Mouse (Mus musculus): Measurements from ENCODE around the gene Igsf23.

DNA sequence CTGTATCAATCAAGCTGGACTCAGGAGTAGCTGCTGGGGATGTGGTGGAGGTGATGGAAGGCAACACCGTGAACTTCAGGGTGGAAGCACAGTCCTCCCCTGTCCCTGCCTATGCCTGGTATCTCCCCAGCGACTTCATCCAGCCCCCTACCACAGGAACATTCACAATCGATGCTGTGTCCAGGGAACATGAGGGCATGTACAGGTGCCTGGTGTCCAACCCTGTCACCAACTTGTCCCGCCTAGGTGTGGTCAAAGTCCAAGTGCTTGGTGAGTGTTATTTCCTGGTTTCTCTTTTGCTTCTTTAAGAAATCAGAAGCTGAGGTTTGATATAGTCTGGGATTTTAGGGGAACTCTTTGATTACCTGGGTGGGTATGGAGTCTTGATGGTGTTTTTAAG is 21.0 kb upstream of the Igsf23 start:
- no peak for TF ChIP-seq CTCF (IDR thresholded peaks at IDR 0.05; ENCODE audit: borderline replicate concordance, extremely low read depth, insufficient read depth, insufficient read length)
- TF ChIP-seq POLR2A (IDR thresholded peaks at IDR 0.05; ENCODE audit: borderline replicate concordance, extremely low read depth, insufficient read depth, insufficient read length, poor library complexity, severe bottlenecking) = no peak
